Mouse (Mus musculus) induced T-regulatory cell, adult 2 months (primary cell): ENCODE data around the gene Efna4.

Experiments
- DNase-seq: peaks from one replicate; pipeline ENCODE4 v3.0.0-alpha.2; 2012; ENCODE audit warnings: low read depth

Gene Efna4

DNA sequence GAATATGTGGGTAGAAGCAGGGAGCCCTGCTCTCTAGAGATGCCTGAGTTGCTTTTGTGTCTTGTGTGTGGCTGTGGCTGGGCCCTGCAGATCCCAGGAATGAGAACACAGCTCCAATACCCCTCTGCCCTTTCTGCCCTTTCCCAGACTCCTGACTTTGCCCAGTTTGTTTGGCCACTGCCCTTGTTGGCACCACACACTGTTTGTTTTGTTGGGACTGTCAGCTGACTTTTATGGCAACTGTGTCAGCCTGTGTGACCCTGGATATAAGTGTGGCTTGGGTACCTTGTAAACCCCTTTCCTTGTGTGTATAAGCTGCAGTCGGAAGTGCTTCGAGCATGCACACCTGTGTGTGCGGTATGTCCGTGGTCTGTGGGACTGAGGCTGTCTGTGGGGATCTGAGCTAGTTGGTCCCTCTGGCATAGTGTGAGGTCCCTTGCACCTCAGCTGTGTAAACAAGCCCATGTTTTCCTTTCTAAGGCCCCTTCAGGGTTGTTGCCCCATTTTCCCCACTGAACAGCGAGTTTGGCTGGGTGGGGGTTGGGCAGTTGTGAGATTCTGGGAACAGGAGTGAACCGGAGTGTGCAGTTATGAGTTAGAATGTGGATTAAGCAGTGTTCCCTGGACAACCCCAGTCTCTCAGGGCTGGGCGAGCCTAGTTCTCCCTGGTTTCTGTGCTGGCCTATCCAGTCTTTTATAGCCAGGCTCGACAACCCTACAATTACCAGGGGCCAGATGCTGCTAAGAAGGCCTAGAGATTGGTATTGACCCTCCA is 32.1 kb downstream of the Efna4 start:
- no peak for DNase-seq

DNA sequence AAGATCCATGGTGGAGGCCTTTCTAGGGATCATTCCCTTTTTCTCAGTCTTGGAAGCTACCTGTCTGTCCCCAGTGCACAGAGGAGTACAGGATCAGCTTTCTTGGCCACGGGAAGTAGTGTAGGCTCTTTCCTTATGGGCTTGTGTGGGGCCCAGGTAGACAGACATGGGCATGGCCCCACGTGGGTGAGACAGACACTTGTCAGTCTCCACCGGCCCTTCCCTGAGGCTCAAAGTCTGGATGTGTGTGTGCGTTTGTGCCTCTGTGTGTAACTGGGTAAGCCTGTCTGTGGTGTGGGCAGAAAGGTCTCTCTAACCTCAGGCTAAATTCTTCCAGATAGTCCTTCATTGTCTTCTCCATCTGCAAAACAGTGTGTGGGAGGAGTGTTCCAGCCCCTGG is 32.7 kb downstream of the Efna4 start:
- no peak for DNase-seq

DNA sequence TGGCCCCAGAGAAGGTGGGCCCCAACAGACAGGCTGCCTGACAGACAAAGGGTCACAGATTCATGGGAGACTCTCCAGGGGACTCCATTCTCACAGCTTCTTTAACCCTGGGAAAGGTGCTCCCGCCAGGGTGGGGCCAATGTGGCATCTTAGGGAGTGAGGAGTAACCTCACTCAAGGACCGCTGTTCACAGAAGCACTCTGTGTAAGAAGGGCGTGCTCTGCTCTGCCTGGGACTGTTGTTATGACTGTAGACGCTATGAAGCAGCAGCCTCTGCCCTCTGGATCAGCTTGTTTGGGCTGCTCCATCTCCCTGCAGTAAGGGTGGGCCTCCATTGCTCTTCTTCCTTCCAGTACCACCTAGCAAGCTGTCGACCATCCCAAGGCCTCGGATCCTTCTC is 33.4 kb downstream of the Efna4 start:
- DNase-seq, result no peak

DNA sequence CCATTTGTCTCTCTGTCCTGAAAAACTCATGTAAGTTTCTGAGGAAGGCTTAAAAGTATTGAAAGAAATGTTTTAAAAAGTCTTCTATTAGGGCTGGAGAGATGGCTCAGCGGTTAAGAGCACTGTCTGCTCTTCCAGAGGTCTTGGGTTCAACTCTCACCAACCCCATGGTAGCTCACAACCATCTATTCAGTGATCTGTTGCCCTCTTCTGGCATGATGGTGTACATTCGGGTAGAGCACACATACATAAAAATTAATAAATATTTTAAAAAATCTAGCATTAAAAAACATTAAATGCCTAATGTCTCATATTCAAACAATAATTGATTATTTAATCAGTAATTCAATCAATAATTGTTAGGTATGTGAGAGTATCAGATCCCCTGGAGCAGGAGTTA is 37.3 kb downstream of the Efna4 start:
- DNase-seq, result no peak

DNA sequence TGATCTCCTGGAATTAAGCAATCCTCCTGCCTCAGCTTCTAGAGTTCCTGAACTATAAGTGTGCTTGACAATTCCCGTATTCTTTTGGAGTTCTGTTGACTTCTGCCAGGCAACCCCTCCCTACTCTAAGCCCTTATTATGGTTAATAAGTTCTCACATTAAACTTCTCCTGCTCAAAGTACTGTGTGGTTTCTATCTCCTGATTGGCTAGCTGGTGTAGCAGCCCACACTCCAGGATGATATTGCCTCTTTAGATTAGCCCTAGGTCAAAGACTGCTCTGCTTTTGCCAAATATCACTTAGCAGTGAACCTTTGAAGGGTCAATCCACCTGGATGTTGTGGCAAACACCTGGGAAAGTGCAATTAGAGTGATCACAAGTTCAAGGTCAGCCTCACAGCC is 37.8 kb downstream of the Efna4 start:
- DNase-seq, result no peak

DNA sequence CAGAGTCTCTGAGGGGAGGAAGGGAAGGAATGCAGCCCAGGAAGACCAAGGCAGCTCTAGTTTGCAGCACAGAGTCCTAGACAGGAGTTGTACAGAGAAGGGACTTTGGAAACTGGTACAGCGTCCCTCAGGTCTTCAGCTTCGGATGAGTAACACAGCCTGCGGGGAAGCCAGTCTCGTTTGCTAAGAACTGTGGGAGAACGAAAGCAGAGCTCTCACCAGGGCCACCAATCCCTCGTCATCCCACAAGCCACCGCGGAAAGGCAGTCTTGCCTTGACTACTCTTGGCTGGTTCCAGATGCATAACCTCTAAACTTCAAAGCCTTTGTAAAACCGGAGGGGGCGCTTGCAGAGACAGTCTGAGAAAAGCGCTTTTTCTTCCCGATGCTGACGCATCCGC is 38.3 kb downstream of the Efna4 start:
- peak; percentile 68 for DNase-seq

DNA sequence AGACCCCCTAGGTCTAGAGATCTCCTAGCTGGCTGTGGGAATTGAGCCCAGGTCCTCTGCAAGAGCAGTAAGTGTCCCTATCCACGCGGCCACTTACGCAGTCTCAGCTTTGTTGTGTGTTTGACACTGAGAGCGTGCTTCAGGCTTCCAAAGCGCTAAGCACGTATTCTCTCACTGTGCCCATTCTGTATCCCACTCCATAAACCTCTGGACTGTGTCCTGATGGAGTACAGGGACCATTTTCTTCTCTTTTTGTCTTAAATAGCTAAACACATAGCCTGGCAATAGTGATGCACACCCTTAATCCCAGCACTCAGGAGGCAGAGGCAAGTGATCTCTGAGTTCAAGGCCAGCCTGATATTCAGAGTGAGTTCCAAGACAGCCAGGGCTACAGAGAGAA is 38.9 kb downstream of the Efna4 start:
- no peak for DNase-seq

DNA sequence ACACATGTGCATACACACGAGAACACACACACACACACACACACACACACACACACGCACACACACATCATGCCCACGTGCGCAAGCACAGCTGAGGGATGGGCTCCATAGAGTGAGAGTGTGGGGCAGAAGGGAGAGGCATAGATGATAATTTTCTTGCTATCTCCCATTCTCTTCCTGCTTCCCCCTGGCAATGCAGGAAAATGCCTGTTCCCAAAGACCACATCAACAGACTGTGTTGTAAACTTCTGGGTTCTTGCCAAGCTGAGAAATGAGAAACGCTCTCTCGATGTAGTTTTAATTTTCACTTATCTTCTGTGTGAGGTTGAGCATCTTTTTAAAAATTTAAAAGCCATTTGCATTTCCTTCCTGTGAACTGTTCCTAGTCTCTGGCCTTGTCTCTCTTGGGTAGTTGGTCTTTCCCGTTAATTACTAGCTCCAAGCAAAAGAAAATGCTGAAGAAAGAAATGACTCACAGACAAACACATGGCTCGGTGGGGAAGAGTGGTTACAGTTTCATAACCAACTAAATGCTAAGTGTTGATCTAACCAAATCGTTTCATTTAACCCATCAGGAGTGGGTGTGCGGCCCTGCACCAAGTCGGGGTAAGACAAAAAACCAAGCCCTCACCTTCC is 40.9 kb downstream of the Efna4 start:
- DNase-seq, result no peak

DNA sequence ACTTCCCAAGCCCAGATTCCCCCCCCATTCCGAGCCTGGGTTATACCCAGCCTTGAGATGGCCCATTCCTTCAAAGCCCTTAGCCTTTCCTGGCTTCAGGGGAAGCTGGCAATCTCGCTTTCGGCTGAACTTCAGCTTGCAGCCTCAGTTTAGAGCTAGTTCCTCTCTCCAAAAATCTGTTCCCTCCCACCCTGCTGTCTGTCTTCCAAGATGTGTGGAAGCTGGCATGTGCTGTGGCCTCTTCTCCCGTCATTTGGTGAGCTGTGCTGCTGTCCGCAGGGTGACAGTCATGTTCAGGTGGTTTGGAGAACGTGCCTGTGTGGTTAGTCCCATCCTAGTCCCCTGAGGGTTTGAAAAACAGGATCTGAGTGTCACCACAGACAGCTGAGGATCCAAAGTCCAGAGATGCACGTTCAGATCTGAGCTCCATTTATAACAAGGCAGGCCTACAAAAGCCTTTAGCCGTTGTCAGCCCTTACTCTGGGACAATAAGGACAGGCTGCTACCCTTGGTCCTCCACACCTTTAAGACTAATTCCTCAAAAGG is 42.1 kb downstream of the Efna4 start:
- no peak for DNase-seq

DNA sequence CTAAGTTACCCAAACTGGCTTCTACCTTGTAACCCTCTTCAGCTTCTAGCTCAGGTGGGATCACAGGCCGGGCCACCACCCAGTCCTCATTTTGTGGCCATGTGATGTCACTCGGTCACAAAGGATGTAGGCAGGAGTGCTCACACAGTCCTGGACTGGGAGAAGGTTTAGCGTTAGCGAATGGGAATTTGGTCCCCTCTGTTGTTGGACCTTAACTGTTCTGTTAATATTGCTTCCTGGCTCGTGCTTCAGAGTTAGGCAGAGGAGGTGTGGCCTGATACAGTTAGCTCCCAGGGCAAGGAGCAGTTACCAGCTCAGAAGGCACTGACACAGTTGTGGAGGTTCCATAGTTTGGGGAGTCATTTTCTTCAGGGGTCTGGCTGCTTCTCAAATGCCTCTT is 43.6 kb downstream of the Efna4 start:
- DNase-seq, result no peak

DNA sequence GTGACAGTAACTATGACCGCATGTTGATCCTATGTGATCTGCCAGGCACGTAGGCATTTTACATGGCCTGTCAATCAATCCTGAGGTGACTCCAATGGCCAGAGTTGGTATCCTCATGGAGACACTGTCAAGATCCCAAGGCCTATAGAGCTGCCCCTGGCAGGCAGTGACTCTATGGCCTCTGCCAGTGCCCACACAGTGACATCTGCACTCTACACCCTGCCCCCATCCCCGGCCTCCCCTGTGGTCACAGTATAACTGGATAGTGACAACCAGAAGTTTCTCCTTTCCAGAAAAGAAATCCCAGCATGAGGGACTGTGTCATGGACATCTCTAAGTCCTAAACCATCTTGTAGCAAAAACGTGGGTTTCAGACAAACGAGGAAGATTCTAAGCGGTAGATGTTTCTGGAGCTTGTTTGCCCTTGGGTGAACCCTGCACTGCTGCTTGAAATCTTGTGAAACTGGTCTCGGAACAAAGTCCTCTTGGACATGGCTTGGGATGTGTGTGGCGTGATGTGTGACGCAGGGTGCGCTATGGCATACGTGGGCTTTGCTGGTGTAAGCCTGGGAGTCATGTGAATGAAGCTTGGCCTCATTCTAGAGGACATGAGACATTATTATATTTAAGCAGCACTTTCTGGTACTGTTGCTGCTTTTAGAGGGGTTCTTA is 44.4 kb downstream of the Efna4 start:
- no peak for DNase-seq

DNA sequence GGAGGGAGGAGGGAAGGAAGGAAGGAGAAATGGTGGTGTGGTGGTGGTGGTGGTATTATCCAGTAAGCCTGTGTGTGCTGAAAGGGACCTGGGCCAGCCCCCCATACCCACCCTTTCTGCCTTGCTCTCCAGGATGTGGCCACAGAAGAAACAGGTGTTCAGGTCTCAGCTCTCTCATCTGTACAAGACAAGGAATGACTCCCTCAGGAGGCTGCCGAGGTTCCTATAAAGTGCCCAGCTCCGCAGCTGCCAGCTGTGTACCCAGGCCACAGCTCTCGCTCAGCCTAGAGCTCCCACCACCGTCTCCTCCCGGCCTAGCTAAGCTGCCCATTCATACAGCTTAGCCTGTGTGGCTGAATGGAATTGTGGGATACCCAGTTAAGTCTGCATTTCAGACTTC is 45.5 kb downstream of the Efna4 start:
- no peak for DNase-seq

DNA sequence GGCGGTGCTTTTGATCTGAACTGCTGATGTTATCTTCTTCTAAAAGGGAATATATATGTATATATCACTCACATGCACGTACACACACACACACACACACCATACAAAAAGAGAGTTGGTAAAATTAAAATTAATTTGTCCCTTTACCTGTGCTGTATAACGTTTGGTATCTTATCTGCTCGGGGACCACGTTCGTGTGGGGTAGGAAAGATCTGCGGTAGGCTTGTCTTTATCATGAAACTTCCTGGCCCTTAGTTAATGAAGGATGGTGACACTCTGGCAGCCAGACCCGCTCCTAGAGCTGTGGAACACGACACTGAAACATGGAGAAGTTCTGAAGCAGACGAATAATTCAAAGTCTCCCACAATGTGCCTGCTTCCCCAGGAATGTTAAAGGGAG is 46.0 kb downstream of the Efna4 start:
- DNase-seq, result no peak

DNA sequence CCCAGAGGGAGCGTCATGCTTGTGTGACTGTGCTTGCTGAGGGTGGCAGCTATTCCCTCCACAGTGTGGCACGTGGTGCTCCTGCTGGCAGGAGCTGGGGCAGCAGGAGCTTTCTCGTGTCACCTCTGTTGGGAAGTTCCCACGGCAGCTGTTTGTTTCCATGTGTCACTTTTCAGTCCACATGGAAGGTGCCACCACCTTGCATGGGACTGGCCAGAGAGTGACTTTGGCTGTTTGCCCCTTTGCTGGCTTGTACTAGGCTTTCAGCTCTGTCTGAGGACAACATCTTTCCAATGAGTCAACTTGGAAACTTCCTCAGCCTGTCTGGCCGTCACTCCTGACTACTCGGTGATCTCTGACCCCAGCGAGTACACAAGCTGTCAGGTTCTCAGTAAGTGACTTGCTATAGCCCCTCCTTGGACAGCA is 49.3 kb downstream of the Efna4 start:
- no peak for DNase-seq

DNA sequence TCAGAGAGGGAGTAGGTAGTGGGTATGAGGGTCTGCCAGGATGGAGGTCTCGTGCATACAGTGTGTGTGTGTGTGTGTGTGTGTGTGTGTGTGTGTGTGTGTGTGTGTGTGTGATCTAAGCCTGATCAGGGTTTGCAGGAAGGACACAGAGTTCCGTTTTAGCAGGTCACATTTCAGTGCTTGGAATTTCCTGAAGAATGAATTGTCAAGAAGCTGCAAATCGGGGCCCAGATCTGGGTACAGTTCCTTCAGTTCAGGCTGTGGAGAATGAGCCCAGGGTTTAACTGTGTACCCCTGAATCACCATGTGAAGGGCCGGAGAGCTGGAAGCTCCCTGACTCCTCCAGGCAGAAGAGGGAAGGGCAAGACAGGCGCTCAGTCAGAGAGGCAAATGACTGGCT is 50.5 kb downstream of the Efna4 start:
- DNase-seq, result no peak

DNA sequence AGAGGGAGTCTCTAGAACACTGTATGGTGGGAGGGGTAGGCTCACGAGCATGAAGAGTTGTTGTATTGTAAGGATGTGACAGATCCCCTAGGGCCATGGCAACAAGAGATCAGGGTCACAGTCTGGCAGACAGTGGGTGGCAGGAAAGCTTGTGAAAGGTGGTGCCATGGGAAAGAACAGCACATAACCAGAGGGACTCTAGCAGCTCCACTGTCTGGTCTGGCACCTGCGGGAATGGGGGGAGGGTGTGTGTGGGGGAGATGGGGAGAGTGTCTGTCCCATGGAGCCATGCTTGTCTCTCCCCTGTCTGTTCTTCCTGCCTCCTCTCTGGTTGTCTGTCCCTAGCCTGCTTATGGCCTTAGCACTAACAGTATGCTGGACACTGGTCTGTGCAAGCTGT is 52.3 kb downstream of the Efna4 start:
- no peak for DNase-seq

DNA sequence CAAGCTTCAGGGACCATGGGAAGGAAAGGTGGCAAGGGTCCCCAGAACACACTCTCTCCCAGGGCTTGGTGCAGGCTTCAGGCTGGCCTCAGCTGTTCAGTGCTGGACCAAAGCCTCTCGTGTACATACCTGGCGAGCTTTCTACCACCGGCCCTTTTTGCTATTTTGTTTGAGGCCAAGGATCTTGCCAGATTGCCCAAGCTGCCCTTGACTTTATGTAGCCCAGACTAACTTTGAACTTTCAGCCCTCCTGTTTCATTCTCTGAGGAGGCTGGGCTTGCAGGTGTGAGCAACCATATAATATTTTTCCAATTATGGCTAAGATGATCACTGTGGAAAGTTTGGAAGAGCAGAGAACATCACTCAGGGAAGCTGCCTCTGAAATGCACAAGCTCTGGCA is 53.6 kb downstream of the Efna4 start:
- no peak for DNase-seq
